In genomic region chrX:13206514-13206913, GRCm38 (mm10) we compare ENCODE assay signal across 12 mouse cellular contexts.
A peak's percentile ranks its signal among the peaks of the same experiment; 100 is the strongest.
DNase-seq lines count a peak whose midpoint lies in the region; TF ChIP-seq lines count a peak whose summit lies in the region.
"Had no signal": no experiment of that assay in that cellular context is flagged by ENCODE, and none has a peak within 500 bp of the region (broad histone marks: within the 10 kb centered on the region; RNA-seq: fewer than 3 reads in every experiment).

No protein-coding gene starts in this region.

- H3K27ac ChIP-seq in ES-Bruce4 (ENCODE audit: insufficient read depth, low read length): peak overlapping the region; percentile 74
- H3K27ac ChIP-seq: limb, embryonic 12.5 days had no signal

- TF ChIP-seq POLR2A in ES-Bruce4 (IDR thresholded peaks at IDR 0.05; ENCODE audit: insufficient read depth, low read length): no peak

- H3K4me1 ChIP-seq in ES-Bruce4 (ENCODE audit: control insufficient read depth, insufficient read depth, low read length): peaks cover 3% of the 10 kb centered on the region
- H3K4me1 ChIP-seq: limb, embryonic 12.5 days had no signal

- TF ChIP-seq CTCF in ES-Bruce4 (IDR thresholded peaks at IDR 0.05; ENCODE audit: low read depth, low read length): no peak

- peak; percentile 12 for DNase-seq in gastrocnemius, postnatal 10 days
- no peak for DNase-seq in gastrocnemius, postnatal 36 days
- peak; percentile 24 to 43 for DNase-seq in kidney, postnatal 36 days
- DNase-seq in kidney, adult 9 months: no peak
- DNase-seq in ZHBTc4 (ENCODE audit: low read depth, low spot score): peak; percentile 93
- DNase-seq in layer of hippocampus, postnatal 14 days (ENCODE audit: low spot score in 2 of 2): no peak
- DNase-seq in urinary bladder, adult 18-20 months (ENCODE audit: low spot score in 2 of 2): no peak
- DNase-seq: cerebellum, adult 2 months had no signal

- H3K9ac ChIP-seq in ES-Bruce4 (ENCODE audit: low read depth, poor library complexity, severe bottlenecking): peak overlapping the region; percentile 70; the same call in 1 of the 2 replicates
- H3K9ac ChIP-seq: limb, embryonic 12.5 days had no signal

- peak; percentile 96 for TF ChIP-seq EP300 in ES-Bruce4 (IDR thresholded peaks at IDR 0.05; ENCODE audit: insufficient read depth, low read depth, low read length)

- H3K9me3 ChIP-seq in ES-Bruce4 (replicated peaks; ENCODE audit: control insufficient read depth, insufficient read depth, low read length, poor library complexity, severe bottlenecking): no peaks in the 10 kb centered on the region
- H3K9me3 ChIP-seq: limb, embryonic 12.5 days had no signal

- H3K27me3 ChIP-seq in ES-Bruce4 (ENCODE audit: control insufficient read depth, insufficient read depth, low read length, poor library complexity, severe bottlenecking): no peaks in the 10 kb centered on the region
- H3K27me3 ChIP-seq: CH12.LX had no signal

- intact Hi-C loops in gastrocnemius, postnatal 36 days (cut with DNase I): no loop called here

- no peak overlapping the region for H3K4me3 ChIP-seq in ES-Bruce4 (ENCODE audit: low read depth, low read length)
- H3K4me3 ChIP-seq: limb, embryonic 12.5 days; myocyte had no signal

- H3K36me3 ChIP-seq in ES-Bruce4 (ENCODE audit: control insufficient read depth, insufficient read depth, low read length, poor library complexity, severe bottlenecking): no peaks in the 10 kb centered on the region
- H3K36me3 ChIP-seq: limb, embryonic 12.5 days had no signal

Comparison
In these comparisons a context has a peak if more than half of its experiments do, and no peak if none do; other contexts are left out.
1. DNase-seq: peak in gastrocnemius, postnatal 10 days (single experiment), kidney, postnatal 36 days (2 of 2) and ZHBTc4 (single experiment); none in gastrocnemius, postnatal 36 days (0 of 2), kidney, adult 9 months (single experiment), layer of hippocampus, postnatal 14 days (0 of 2) and urinary bladder, adult 18-20 months (0 of 2).